Mouse (Mus musculus): ENCODE data around the gene Brd7. TPM values are rescaled to one million over a fixed set of nuclear protein-coding genes. Genes with fewer than 3 reads are reported as not detected.

The Brd7 gene
- total RNA-seq, 1 experiment from 2014 or later = 90.3 TPM

GRCm38 (mm10) chr8:88283243-88284115, 78.5 kb downstream of the Brd7 start:
- DNase-seq = no peak

GRCm38 (mm10) chr8:88282684-88283083, 79.3 kb downstream of the Brd7 start:
- DNase-seq = peak; percentile 80

Other genes with a start within 250 kb of the Brd7 start
- gene Cnep1r1, start 243.4 kb downstream of the Brd7 start, total RNA-seq (2021) = 34.2 and 41.5 TPM in 2 replicates
- 32.1 and 35.3 TPM in 2 replicates for gene Heatr3, start 224.3 kb downstream of the Brd7 start, total RNA-seq (2021)
- 32.3 and 34.1 TPM in 2 replicates for gene Tent4b, start 163.0 kb downstream of the Brd7 start, total RNA-seq (2021)
- gene Adcy7, start 89.8 kb downstream of the Brd7 start, total RNA-seq (2021) = 5.4 and 8.4 TPM in 2 replicates
- gene Nkd1, start 159.2 kb upstream of the Brd7 start, total RNA-seq (2021) = 44.0 and 44.8 TPM in 2 replicates

Data from adrenal gland, postnatal 25 days (tissue).